Mouse (Mus musculus): ENCODE measurements at regions not wholly inside any gene's neighbourhood (a gene's known extent, or its start where the extent isn't known, plus 50 kb on each side); places are given as distances from the start of the nearest gene placed in this dataset.

- intact Hi-C loops (cut with DNase I) = no loop called here
Observed at GRCm38 (mm10) chr11:112298901-112299341, 483.1 kb upstream of the Sox9 start.

GRCm38 (mm10) chr11:112303091-112303490, 478.9 kb upstream of the Sox9 start:
- intact Hi-C loops (cut with DNase I) = no loop called here
- no peak for DNase-seq

More at GRCm38 (mm10) chr11:112298901-112299341, 483.1 kb upstream of the Sox9 start:
- DNase-seq = no peak

- DNase-seq = no peak
- intact Hi-C loops (cut with DNase I) = no loop called here
Observed at GRCm38 (mm10) chr11:112325850-112326249, 456.2 kb upstream of the Sox9 start.

GRCm38 (mm10) chr11:112327606-112328005, 454.4 kb upstream of the Sox9 start:
- DNase-seq = no peak
- intact Hi-C loops (cut with DNase I) = no loop called here

- no peak for DNase-seq
- intact Hi-C loops (cut with DNase I) = no loop called here
Observed at GRCm38 (mm10) chr11:112345133-112345532, 436.9 kb upstream of the Sox9 start.

GRCm38 (mm10) chr11:112345586-112345985, 436.4 kb upstream of the Sox9 start:
- intact Hi-C loops (cut with DNase I) = no loop called here
- no peak for DNase-seq

- DNase-seq = no peak
- intact Hi-C loops (cut with DNase I) = no loop called here
Observed at GRCm38 (mm10) chr11:112346089-112346488, 435.9 kb upstream of the Sox9 start.

- intact Hi-C loops (cut with DNase I) = no loop called here
- no peak for DNase-seq
Observed at GRCm38 (mm10) chr11:112346532-112346931, 435.5 kb upstream of the Sox9 start.

GRCm38 (mm10) chr11:112355311-112355710, 426.7 kb upstream of the Sox9 start:
- DNase-seq = no peak
- intact Hi-C loops (cut with DNase I) = no loop called here

- intact Hi-C loops (cut with DNase I) = no loop called here
- no peak for DNase-seq
Observed at GRCm38 (mm10) chr11:112366715-112367114, 415.3 kb upstream of the Sox9 start.

GRCm38 (mm10) chr11:112370941-112371340, 411.1 kb upstream of the Sox9 start:
- intact Hi-C loops (cut with DNase I) = no loop called here

GRCm38 (mm10) chr11:112400069-112400468, 382.0 kb upstream of the Sox9 start:
- no peak for DNase-seq
- intact Hi-C loops (cut with DNase I) = no loop called here

More at GRCm38 (mm10) chr11:112370941-112371340, 411.1 kb upstream of the Sox9 start:
- no peak for DNase-seq

GRCm38 (mm10) chr11:112407681-112408080, 374.3 kb upstream of the Sox9 start:
- no peak for DNase-seq
- intact Hi-C loops (cut with DNase I) = no loop called here

- no peak for DNase-seq
- intact Hi-C loops (cut with DNase I) = no loop called here
Observed at GRCm38 (mm10) chr11:112412434-112412833, 369.6 kb upstream of the Sox9 start.

GRCm38 (mm10) chr11:112442639-112443038, 339.4 kb upstream of the Sox9 start:
- intact Hi-C loops (cut with DNase I) = no loop called here
- no peak for DNase-seq

GRCm38 (mm10) chr11:112443890-112444289, 338.1 kb upstream of the Sox9 start:
- DNase-seq = no peak
- intact Hi-C loops (cut with DNase I) = no loop called here

- intact Hi-C loops (cut with DNase I) = no loop called here
- DNase-seq = no peak
Observed at GRCm38 (mm10) chr11:112449632-112450031, 332.4 kb upstream of the Sox9 start.

- intact Hi-C loops (cut with DNase I) = no loop called here
- DNase-seq = no peak
Observed at GRCm38 (mm10) chr11:112450227-112450626, 331.8 kb upstream of the Sox9 start.

- no peak for DNase-seq
- intact Hi-C loops (cut with DNase I) = no loop called here
Observed at GRCm38 (mm10) chr11:112458075-112458474, 323.9 kb upstream of the Sox9 start.

- intact Hi-C loops (cut with DNase I) = no loop called here
- DNase-seq = no peak
Observed at GRCm38 (mm10) chr11:112463121-112463520, 318.9 kb upstream of the Sox9 start.

GRCm38 (mm10) chr11:112464386-112464785, 317.6 kb upstream of the Sox9 start:
- DNase-seq = no peak
- intact Hi-C loops (cut with DNase I) = no loop called here

GRCm38 (mm10) chr11:112470336-112470735, 311.7 kb upstream of the Sox9 start:
- DNase-seq = no peak
- intact Hi-C loops (cut with DNase I) = no loop called here

- intact Hi-C loops (cut with DNase I) = no loop called here
- DNase-seq = no peak
Observed at GRCm38 (mm10) chr11:112473237-112473636, 308.8 kb upstream of the Sox9 start.
